Mouse (Mus musculus): ENCODE measurements around the gene Clic5.

Gene Clic5

DNA sequence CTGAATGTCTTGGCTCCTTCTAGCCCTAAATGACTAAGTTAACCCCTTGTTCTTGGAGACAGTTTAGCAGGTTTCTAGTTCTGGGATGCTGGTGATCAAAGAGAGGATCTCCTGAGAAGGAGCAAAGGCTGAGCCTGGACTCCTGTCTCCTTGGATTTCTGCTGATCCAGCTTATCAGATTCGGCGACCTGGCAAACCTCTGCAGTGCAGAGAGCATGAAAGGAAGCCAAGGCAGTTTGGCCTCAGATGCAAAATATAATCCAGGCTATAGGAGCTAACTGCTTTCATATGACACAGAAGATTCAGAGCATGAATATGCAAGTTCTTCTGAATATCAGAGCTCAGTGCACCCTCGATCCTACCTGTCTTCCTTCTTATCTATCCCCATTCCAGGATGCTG, 83.0 kb downstream of the Clic5 start:
- no peak for DNase-seq (ENCODE audit: low spot score)

DNA sequence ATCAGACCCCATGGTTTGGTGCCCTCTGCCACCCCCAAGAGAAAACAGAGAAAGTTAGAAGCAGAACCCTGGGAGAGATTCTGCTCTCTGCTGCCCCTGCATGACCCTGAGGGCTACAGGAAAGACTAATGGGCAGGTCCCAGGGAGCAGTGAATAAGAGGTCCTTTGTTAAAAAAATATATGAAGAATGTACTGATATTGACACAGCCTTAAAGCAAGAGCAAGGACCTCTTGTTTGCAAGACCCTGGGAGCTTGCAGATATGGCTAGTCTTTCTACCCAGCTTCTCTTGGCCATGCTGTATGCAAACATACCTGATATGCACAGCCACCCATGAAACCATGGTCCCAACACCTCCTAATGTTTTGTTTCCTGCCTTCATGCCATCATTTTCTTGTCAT, 86.4 kb downstream of the Clic5 start:
- DNase-seq (ENCODE audit: low spot score) = no peak

- no peak for DNase-seq (ENCODE audit: low spot score)
Measured at GRCm38 (mm10) chr17:44288320-44288719, 99.9 kb downstream of the Clic5 start.

DNA sequence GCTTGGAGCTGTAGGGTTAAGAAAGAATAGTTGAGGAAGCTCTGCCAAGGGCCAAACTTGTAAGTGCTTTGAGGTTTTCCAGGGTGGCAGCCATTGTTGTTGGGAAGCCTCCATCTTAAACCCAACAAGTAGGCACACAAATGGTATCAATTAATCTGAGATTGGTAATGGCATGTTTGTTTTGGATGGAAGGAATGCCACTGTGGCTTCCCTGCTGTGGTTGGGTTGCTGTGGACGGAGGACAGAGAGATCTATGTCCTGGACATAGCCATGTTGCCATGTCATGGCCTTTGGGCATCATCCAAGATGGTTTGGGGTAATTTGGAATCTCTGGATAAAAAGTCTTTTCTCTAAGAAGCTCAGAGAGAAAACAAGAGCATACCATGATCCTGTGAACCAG, 108.8 kb downstream of the Clic5 start:
- DNase-seq (ENCODE audit: low spot score) = no peak

DNA sequence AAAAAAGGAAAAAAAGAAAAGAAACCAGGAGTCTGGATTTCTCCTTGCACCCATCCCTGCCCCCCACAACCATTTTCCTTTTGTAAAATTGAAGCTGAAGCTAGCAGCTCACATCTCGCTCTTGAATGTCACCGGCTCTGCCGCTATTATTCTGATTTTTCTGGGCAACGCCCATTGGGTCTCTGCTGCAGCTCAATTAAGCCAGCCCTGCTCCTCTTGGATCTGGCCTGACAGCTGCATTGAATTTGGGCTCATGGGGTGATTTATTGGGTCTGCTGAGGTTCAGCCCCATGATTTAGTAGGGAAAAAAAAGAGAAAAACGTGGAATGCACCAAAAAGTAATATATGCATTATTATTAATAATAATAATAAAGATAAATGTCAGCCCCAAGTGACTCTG, 111.9 kb downstream of the Clic5 start:
- DNase-seq (ENCODE audit: low spot score) = no peak

DNA sequence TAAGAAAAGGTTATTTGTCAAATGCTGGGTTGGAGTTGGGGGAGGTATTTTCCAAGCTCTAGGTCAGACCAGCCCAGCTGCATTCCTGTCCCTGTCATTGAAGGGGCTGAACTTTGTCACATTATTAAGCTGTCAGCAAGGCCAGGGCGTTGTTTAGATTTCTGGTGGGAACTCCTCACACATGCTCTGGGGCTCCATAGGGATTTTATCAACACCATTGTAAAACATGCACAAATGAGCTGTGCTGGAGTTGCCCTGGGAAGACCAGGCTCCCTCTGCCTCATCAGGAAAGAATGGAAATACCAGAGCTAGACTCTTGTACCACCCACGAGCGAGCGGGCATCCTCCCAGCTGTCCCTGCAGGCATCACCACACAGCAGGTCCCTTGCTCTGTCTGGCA, 112.3 kb downstream of the Clic5 start:
- DNase-seq (ENCODE audit: low spot score) = no peak

DNA sequence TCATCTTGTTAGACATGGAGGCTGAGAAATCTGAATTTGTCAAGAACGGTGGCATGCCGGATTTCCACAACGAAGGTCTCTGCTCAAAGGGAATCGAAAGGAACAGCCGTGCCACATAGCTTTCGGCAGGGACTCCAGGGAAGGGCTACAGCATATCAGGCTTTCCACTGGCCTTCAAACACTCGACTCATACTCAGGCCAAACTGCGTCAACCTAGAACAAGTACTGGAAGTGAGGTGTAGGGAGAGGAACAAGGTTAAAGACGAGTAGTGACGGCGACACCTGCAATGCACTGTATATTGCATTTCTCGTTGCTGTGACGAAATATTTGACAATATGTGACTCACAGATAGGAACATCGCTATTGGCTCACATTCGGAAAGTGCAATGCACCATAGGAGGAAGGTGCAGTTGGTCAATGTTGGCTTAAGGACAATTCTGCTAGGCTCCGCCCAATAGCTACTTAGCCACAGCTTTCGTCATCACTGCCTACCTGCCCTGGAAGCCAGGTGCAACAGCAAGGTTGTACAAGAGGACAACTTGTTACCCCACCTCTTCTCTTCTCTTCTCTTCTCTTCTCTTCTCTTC, 112.9 kb downstream of the Clic5 start:
- DNase-seq (ENCODE audit: low spot score) = no peak

DNA sequence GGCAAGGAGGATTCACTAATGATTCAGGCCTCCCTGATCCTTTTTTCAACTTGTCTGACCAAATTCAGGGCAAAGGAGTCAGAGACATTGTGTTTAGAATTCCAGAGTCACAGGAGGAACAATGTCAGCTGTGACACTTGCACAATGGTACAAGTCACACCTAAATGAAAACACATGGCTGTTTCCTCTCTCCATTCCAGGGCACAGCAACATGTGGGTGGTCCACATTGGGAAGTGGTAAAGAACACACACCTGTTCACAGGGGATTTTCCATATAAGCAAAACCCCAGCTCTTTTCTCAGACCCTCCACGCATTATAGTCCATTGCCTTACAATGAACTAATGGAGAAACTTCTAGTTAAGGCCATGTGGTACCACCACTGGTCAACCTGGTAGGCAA, 115.7 kb downstream of the Clic5 start:
- no peak for DNase-seq (ENCODE audit: low spot score)

DNA sequence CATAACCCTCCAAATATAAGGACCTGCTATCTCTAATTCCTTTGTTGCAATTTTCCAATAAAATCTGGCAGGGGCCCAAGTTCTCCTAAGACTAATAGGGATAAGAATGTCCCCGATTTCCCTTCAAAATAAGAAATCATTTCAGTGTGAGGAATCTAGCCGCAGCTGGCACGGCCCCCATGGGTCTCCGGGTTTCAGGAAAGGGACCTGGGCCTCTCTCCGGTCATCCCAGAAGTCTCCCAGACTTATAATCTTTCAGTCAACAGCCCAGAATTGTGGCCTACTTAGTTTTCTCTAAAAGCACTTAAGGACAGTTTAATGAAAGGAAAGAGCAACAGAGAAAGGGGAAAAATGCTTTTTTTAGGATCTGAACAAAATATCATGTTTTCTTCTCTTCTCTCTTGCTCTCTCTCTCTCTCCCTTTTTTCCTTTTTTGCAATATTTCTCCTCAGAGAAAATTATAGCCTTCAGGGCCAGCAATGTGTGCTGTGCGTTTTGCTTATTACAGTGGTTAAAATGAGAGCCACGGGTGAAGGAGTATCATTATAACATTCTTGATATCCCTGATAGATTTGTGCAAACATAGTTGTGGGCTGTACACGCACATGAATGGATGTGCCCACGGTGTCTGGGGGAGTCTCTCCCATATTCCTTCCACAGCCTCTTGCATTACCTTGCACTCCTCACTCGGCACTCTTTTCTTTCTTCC, 121.7 kb downstream of the Clic5 start:
- DNase-seq (ENCODE audit: low spot score) = no peak

DNA sequence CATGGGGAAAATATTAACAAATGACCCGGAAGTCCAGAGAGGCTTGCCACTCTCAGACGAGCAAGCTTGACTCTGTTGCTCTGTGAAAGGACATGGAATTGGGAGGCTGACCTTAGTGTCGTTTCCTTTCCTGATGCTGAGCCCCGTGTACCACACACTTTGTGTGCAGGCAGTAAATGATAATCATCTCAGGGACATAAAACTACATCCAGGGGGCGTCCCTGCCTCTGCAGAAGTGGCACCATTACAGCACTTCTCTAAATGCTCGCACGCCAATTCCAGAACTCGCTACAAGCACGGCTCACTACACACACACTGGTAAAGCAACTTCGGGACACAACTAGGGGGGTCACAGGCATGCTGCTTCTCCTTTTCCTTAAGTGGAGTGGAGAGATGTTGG, 136.9 kb downstream of the Clic5 start:
- no peak for DNase-seq (ENCODE audit: low spot score)

DNA sequence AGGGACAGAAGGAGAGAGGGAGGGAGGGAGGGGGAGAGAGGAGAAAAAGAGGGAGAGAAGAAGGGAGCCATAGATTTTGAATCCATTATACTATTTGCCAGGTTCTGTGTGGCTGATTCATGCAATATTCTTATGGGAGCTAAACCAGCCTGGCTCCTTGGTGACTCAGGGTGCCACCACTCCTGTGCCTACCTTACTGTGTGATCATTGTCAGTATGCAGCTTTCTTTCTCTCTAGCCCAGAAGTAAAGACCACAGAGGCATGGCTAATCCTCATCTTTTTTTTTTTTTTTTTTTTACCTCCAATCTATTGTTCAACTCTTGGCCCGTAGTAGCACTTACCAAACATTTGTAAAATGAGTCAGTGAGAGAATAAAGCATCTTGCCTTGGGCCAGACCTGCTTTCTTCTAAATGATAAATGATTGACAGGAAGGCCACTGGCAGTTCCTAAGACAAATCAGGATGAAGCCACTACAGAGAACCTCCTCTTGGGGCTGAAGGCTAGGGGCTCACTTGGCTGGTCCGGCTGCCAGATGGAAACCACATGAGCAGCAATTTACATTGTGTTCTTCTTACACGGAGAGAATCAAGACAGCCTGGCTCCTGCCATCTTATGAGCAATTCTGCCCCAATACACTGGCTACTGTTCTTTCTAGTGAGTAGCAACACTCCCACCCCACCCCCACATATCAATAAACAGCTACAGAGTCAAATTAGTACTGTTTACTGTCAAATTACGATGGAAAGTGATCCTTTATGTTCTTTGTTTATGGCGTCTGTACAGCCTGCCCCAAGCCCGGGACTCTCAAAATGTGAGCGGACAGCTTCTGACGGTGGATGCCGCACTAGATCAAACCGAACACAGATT, 139.1 kb downstream of the Clic5 start:
- no peak for DNase-seq (ENCODE audit: low spot score)

DNA sequence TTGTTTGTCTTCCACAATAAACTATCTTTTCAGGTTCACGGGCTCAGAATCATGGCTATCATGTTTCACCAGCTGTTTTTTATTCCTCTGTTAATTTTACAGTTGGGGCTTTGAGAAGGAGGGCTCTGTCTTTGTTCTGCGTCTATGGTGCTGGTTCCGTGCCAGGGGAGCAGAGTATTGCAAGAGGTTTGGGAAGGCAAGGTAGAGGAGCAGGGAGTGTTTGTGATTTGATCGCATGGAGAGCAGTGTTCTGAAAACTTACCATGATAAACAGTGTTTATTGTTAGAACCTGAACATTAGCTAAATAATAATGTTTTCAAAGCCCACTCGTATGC, 139.7 kb downstream of the Clic5 start:
- DNase-seq (ENCODE audit: low spot score) = no peak
